Mouse (Mus musculus) adrenal gland, adult 18-20 months (tissue): ENCODE results near the gene Srrm3. TPM values are rescaled to one million over a fixed set of nuclear protein-coding genes. Genes with fewer than 3 reads are reported as not detected.
A peak's percentile ranks its signal among the peaks of the same experiment; 100 is the strongest.

Experiments
- DNase-seq, 2 experiments: peaks; one replicate each; pipeline ENCODE4 v3.0.0; 2021 to 2022; ENCODE audit warnings: low spot score in 2 of 2
- total RNA-seq, 2 experiments: library from RNA; stranded (reverse); gene quantifications; 1 replicate in 1 of 2; 2 replicates in 1 of 2; pipeline ENCODE4 v1.2.3; 2021

Srrm3 gene
- total RNA-seq, 2 experiments from 2014 or later, result 2.6 to 4.2 TPM

- DNase-seq, result no peak
Measured at GRCm38 (mm10) chr5:135869661-135870423, 63.2 kb downstream of the Srrm3 start.

- no peak for DNase-seq
Measured at GRCm38 (mm10) chr5:135870505-135870904, 63.8 kb downstream of the Srrm3 start.

DNA sequence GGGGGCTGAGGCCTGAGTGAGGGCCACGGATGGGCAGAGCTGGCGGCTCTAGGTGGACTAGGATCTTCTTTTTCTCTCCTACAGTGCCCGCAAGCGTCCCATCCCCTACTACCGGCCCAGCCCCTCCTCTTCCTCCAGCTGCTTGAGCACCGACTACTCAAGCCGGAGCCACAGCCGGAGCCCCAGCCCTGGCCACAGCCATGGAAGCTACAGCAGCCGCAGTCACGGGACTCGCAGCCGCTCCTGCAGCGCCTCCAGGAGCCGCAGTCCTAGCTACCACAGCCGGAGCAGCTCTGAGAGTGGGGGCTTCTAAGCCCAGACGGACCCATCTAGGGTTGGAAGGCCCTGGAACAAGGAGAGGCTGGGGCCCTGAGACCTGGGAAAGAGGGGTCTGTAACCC is 66.3 kb downstream of the Srrm3 start:
- no peak for DNase-seq

- no peak for DNase-seq
Measured at GRCm38 (mm10) chr5:135873753-135874152, 67.1 kb downstream of the Srrm3 start.

GRCm38 (mm10) chr5:135877180-135877579 is 70.5 kb downstream of the Srrm3 start:
- DNase-seq, result peak; percentile 51 to 67

GRCm38 (mm10) chr5:135877831-135878231 is 71.1 kb downstream of the Srrm3 start:
- DNase-seq, result peak; percentile 48 to 52

DNA sequence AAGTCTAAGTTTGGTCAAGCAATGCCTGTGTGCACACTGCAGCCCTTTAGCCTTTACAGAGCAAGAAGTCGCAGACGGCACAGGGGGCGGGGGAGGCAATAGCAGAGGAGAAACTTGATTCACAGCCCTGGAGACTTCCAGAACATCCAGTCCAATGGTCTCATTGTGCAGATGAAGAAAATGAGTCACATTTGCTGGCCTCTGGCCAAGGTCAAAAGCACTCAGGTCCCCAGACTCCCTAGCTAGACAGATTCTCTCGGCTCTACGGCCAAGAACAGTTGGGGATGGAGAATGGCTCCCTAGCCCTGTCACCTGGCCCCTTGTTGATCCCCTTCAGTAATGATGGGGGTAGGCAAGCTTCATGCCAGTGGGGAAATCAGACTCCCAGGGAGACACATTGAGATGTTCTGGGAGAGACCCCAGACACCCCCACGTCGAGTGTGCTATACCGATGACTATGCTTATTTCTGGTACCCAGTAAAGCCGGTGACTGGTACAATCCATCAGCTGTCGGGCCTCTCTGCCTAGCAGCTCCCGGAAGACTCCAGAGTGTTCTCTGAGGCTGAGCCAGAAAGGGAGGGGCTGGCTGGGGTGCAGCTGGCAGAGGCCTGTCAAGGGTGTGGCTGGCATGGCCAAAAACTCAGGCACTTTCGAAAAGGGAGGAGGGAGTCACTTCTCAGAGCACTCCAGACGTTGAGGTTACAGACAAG is 72.9 kb downstream of the Srrm3 start:
- DNase-seq, result peak; percentile 81 to 83

- DNase-seq, result no peak
Measured at GRCm38 (mm10) chr5:135884641-135885040, 78.0 kb downstream of the Srrm3 start.

- DNase-seq, result peak; percentile 84
Measured at GRCm38 (mm10) chr5:135887675-135888102, 81.0 kb downstream of the Srrm3 start, which contains the start of gene Hspb1. Gene Hspb1, plus strand, starts transcription at chr5:135887919.

- DNase-seq, result peak in 1 of 2 experiments; percentile 44
Measured at GRCm38 (mm10) chr5:135888405-135889215, 81.9 kb downstream of the Srrm3 start.

DNA sequence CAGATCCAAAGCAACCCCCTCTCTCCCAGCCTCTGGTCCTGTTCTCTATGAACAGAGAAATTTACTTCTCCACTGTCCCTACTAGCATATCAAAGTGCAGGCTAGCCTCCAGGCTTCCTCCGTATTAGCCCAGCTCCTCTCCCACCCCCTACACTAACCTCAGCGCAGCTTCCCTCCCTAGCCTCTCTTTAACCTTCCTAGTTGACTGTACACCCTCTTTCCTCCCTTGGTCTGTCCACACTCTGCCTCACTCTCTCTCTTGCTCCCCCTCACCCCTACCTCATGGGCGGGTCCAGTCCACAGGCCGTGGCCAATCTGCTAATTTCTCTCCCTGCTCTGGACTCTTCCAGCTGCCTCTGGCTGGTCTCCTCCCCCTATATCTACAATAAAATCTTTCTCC is 83.6 kb downstream of the Srrm3 start:
- no peak for DNase-seq

GRCm38 (mm10) chr5:135890920-135891319 is 84.2 kb downstream of the Srrm3 start:
- DNase-seq, result no peak

- DNase-seq, result no peak
Measured at GRCm38 (mm10) chr5:135892589-135893351, 86.1 kb downstream of the Srrm3 start.

- no peak for DNase-seq
Measured at GRCm38 (mm10) chr5:135894958-135895357, 88.3 kb downstream of the Srrm3 start.

DNA sequence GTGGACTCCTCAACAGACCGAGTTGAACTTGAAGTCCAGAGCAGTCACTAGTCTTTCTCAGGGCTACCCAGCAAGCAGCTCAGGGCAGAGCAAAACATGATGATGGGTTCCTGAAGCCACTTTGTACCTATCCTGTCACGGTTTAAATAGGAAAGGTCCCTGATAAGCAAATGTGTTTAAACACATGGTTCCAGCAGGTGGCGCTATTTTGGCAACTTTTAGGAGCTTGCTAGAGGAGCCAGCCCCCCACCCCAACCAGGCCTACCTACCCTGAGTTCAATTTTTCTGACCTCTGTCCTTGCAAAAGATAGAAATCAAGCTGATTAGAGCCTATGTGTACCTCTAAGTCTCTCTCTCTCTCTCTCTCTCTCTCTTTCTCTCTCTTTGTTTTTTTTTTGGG is 91.3 kb downstream of the Srrm3 start:
- DNase-seq, result peak in 1 of 2 experiments; percentile 54

DNA sequence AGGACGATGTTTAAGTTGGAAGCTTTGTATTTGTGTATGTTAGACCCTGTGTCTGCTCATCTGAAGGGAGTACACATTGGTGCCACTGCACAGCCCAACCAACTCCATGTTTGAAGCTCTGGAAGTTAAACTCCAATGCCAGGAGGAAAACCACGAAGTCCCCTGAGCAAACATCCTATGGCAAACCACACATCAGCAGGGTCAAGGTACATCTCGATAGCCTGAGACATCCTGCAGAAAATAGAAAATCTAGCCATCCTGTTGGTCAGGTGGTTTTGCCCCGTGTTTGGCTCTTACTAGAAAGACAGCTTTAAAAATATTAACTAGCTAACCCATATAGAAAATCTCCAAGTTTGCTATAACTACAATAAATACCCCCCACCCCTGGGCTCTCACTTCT is 92.3 kb downstream of the Srrm3 start:
- DNase-seq, result no peak

GRCm38 (mm10) chr5:135899833-135900232 is 93.1 kb downstream of the Srrm3 start:
- DNase-seq, result no peak

DNA sequence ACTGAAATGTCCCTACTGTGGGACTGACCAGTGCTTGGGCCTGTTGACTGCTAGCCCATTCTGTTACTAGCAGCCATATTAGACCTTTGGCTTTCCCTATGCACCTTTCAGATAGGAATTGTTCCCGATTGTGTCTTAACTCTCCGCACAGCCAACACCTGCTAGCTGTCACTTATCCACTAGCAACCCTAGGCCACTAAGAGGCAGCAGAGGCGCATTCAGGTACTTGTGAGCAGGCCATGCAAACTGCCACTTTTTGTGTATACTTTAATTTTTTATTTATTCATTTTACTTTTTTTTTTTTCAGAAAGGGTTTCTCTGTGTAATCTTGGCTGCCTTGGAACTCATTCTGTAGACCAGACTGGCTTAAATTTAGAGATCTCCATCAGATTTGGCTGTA is 94.0 kb downstream of the Srrm3 start:
- DNase-seq, result no peak

GRCm38 (mm10) chr5:135901354-135902095 is 94.8 kb downstream of the Srrm3 start:
- no peak for DNase-seq

GRCm38 (mm10) chr5:135903058-135903457 is 96.4 kb downstream of the Srrm3 start:
- DNase-seq, result no peak
